Mouse (Mus musculus): ENCODE results near the gene Cenpo.

Cenpo gene

GRCm38 (mm10) chr12:4150936-4151335, 83.2 kb downstream of the Cenpo start:
- DNase-seq (ENCODE audit: low read depth in 2 of 2, low spot score in 2 of 2) = no peak
